ENCODE assay signal across 12 mouse cellular contexts in genomic region chr3:108567990-108568877, GRCm38 (mm10). TPM values are rescaled to one million over a fixed set of nuclear protein-coding genes. Genes with fewer than 3 reads are reported as not detected.
DNase-seq lines count a peak whose midpoint lies in the region; ATAC-seq and TF ChIP-seq lines count a peak whose summit lies in the region.
"Had no signal": no experiment of that assay in that cellular context is flagged by ENCODE, and none has a peak within 500 bp of the region (broad histone marks: within the 10 kb centered on the region; RNA-seq: fewer than 3 reads in every experiment).

No protein-coding gene starts in this region.

- 25% methylated on average over 15 of the region's 15 CpGs for WGBS in embryonic facial prominence, embryonic 12.5 days
- WGBS in hindbrain, postnatal 0 days: 12% methylated on average over 15 of the region's 15 CpGs
- WGBS in intestine, embryonic 16.5 days: 53% methylated on average over 15 of the region's 15 CpGs

- H3K4me2 ChIP-seq in embryonic facial prominence, embryonic 12.5 days (replicated peaks): no peak overlapping the region
- no peak overlapping the region for H3K4me2 ChIP-seq in hindbrain, postnatal 0 days (ENCODE audit: low read depth, low read length)
- H3K4me2 ChIP-seq in intestine, embryonic 16.5 days (ENCODE audit: low read depth, low read length): no peak overlapping the region

- H3K4me1 ChIP-seq in embryonic facial prominence, embryonic 12.5 days: peaks cover 11% of the 10 kb centered on the region
- 0 out of 2 replicates have a peak, but pooled peaks cover under 1% of the 10 kb centered on the region for H3K4me1 ChIP-seq in hindbrain, postnatal 0 days (ENCODE audit: insufficient read depth, low read length)
- H3K4me1 ChIP-seq in intestine, embryonic 16.5 days (ENCODE audit: control insufficient read depth, insufficient read depth, low read length): peaks cover 4% of the 10 kb centered on the region; the same call in 1 of the 2 replicates

- intact Hi-C loops in left cerebral cortex, postnatal 10 days (cut with DNase I): no loop called here

- H3K9me3 ChIP-seq in embryonic facial prominence, embryonic 12.5 days: no peaks in the 10 kb centered on the region
- H3K9me3 ChIP-seq in hindbrain, postnatal 0 days (ENCODE audit: low read length): no peaks in the 10 kb centered on the region
- H3K9me3 ChIP-seq in intestine, embryonic 16.5 days (ENCODE audit: control insufficient read depth, low read length): no peaks in the 10 kb centered on the region

- no peak for ATAC-seq in embryonic facial prominence, embryonic 12.5 days (ENCODE audit: insufficient number of reproducible peaks, insufficient read depth, low FRiP score, low TSS enrichment)
- peak; percentile 67 for ATAC-seq in hindbrain, postnatal 0 days
- no peak for ATAC-seq in intestine, embryonic 16.5 days

- H3K36me3 ChIP-seq in embryonic facial prominence, embryonic 12.5 days: no peaks in the 10 kb centered on the region
- no peaks in the 10 kb centered on the region for H3K36me3 ChIP-seq in hindbrain, postnatal 0 days (ENCODE audit: insufficient read depth, low read length)
- H3K36me3 ChIP-seq in intestine, embryonic 16.5 days (ENCODE audit: control insufficient read depth, insufficient read depth, low read length): no peaks in the 10 kb centered on the region

- DNase-seq in left cerebral cortex, postnatal 10 days (ENCODE audit: extremely low spot score in 1 of 2, low spot score in 2 of 2): peak; percentile 29 to 43
- no peak for DNase-seq in left cerebral cortex, adult 11 months (ENCODE audit: low spot score)
- peak; percentile 74 for DNase-seq in hindbrain, postnatal 0 days (ENCODE audit: low spot score)
- peak; percentile 33 for DNase-seq in neural tube, embryonic 10.5 days (ENCODE audit: extremely low spot score, low spot score)
- DNase-seq in gastrocnemius, adult 18-20 months (ENCODE audit: low spot score): no peak
- no peak for DNase-seq in natural killer cell, adult 2 months (ENCODE audit: low spot score in 2 of 2)
- DNase-seq: kidney, postnatal 14 days; lung, postnatal 14 days had no signal

- no peak overlapping the region for H3K9ac ChIP-seq in embryonic facial prominence, embryonic 12.5 days
- no peak overlapping the region for H3K9ac ChIP-seq in hindbrain, postnatal 0 days (replicated peaks; ENCODE audit: low read length)
- no peak overlapping the region for H3K9ac ChIP-seq in intestine, embryonic 16.5 days (ENCODE audit: low read depth, low read length)

- H3K27ac ChIP-seq in embryonic facial prominence, embryonic 12.5 days: peak overlapping the region; percentile 43
- H3K27ac ChIP-seq in hindbrain, postnatal 0 days: peak overlapping the region; percentile 64
- no peak overlapping the region for H3K27ac ChIP-seq in intestine, embryonic 16.5 days (ENCODE audit: low read length)

- TF ChIP-seq CTCF in hindbrain, postnatal 0 days (IDR thresholded peaks at IDR 0.05; ENCODE audit: low read depth): no peak

- no peaks in the 10 kb centered on the region for H3K27me3 ChIP-seq in embryonic facial prominence, embryonic 12.5 days
- no peaks in the 10 kb centered on the region for H3K27me3 ChIP-seq in hindbrain, postnatal 0 days (ENCODE audit: insufficient read depth, low read length)
- H3K27me3 ChIP-seq in intestine, embryonic 16.5 days (replicated peaks; ENCODE audit: control insufficient read depth, insufficient read depth, low read length): no peaks in the 10 kb centered on the region

- H3K4me3 ChIP-seq in embryonic facial prominence, embryonic 12.5 days: no peak overlapping the region
- no peak overlapping the region for H3K4me3 ChIP-seq in hindbrain, postnatal 0 days (ENCODE audit: low read length)
- no peak overlapping the region for H3K4me3 ChIP-seq in intestine, embryonic 16.5 days (ENCODE audit: low read length)

RNA-seq across cellular contexts. Expression of gene Taf13, which starts 3.3 kb away (rescaled TPM):
- total RNA-seq in left cerebral cortex, postnatal 10 days (2021): 10 to 100 TPM; 25.2 to 26.6 TPM
- 51.7 and 52.3 TPM in 2 replicates for polyA plus RNA-seq in embryonic facial prominence, embryonic 12.5 days (2016; fragmentation: Nextera tagmentation; extraction: Ambion mirVana)
- 7.7 and 12.4 TPM in 2 replicates for total RNA-seq in hindbrain, postnatal 0 days (2014; rRNA removed)
- 38.9 and 46.7 TPM in 2 replicates for polyA plus RNA-seq in hindbrain, postnatal 0 days (2015; fragmentation: Nextera tagmentation; extraction: Ambion mirVana)
- polyA plus RNA-seq in intestine, embryonic 16.5 days (2015; fragmentation: Nextera tagmentation; extraction: Ambion mirVana): 34.2 and 36.2 TPM in 2 replicates
- 10 to 100 TPM; 22.4 to 22.6 TPM for total RNA-seq in gastrocnemius, adult 18-20 months (2021)

RNA-seq across cellular contexts. Expression of gene Tmem167b, which starts 6.0 kb away (rescaled TPM):
- total RNA-seq in left cerebral cortex, postnatal 10 days (2021): 10 to 100 TPM; 40.3 to 41.0 TPM
- polyA plus RNA-seq in embryonic facial prominence, embryonic 12.5 days (2016; fragmentation: Nextera tagmentation; extraction: Ambion mirVana): 44.0 and 45.1 TPM in 2 replicates
- 31.9 and 38.9 TPM in 2 replicates for total RNA-seq in hindbrain, postnatal 0 days (2014; rRNA removed)
- 38.9 and 41.4 TPM in 2 replicates for polyA plus RNA-seq in hindbrain, postnatal 0 days (2015; fragmentation: Nextera tagmentation; extraction: Ambion mirVana)
- polyA plus RNA-seq in intestine, embryonic 16.5 days (2015; fragmentation: Nextera tagmentation; extraction: Ambion mirVana): 34.4 and 34.9 TPM in 2 replicates
- total RNA-seq in gastrocnemius, adult 18-20 months (2021): 10 to 100 TPM; 12.7 to 14.1 TPM

RNA-seq across cellular contexts. Expression of gene Wdr47, which starts 22.8 kb away (rescaled TPM):
- 100 to 1,000 TPM; 150 to 164 TPM for total RNA-seq in left cerebral cortex, postnatal 10 days (2021)
- 17.5 and 17.6 TPM in 2 replicates for polyA plus RNA-seq in embryonic facial prominence, embryonic 12.5 days (2016; fragmentation: Nextera tagmentation; extraction: Ambion mirVana)
- 64.7 and 65.9 TPM in 2 replicates for total RNA-seq in hindbrain, postnatal 0 days (2014; rRNA removed)
- 65.9 and 70.5 TPM in 2 replicates for polyA plus RNA-seq in hindbrain, postnatal 0 days (2015; fragmentation: Nextera tagmentation; extraction: Ambion mirVana)
- polyA plus RNA-seq in intestine, embryonic 16.5 days (2015; fragmentation: Nextera tagmentation; extraction: Ambion mirVana): 6.4 and 7.1 TPM in 2 replicates
- total RNA-seq in gastrocnemius, adult 18-20 months (2021): 1 to 10 TPM; 6.0 to 6.4 TPM

RNA-seq across cellular contexts. Expression of gene 5330417C22Rik, which starts 31.9 kb away (rescaled TPM):
- 10 to 100 TPM; 19.9 to 22.2 TPM for total RNA-seq in left cerebral cortex, postnatal 10 days (2021)
- polyA plus RNA-seq in embryonic facial prominence, embryonic 12.5 days (2016; fragmentation: Nextera tagmentation; extraction: Ambion mirVana): 0.67 and 1.3 TPM in 2 replicates
- total RNA-seq in hindbrain, postnatal 0 days (2014; rRNA removed): 10.2 and 10.7 TPM in 2 replicates
- 13.5 and 17.3 TPM in 2 replicates for polyA plus RNA-seq in hindbrain, postnatal 0 days (2015; fragmentation: Nextera tagmentation; extraction: Ambion mirVana)
- polyA plus RNA-seq in intestine, embryonic 16.5 days (2015; fragmentation: Nextera tagmentation; extraction: Ambion mirVana): 15.5 and 18.0 TPM in 2 replicates
- not detected for total RNA-seq in gastrocnemius, adult 18-20 months (2021)

RNA-seq across cellular contexts. Expression of gene 1700013F07Rik, which starts 34.3 kb away (rescaled TPM):
- total RNA-seq in left cerebral cortex, postnatal 10 days (2021): 1 to 10 TPM; 2.3 to 2.9 TPM
- polyA plus RNA-seq in embryonic facial prominence, embryonic 12.5 days (2016; fragmentation: Nextera tagmentation; extraction: Ambion mirVana): 0.26 and 0.37 TPM in 2 replicates
- 1.3 and 6.7 TPM in 2 replicates for total RNA-seq in hindbrain, postnatal 0 days (2014; rRNA removed)
- polyA plus RNA-seq in hindbrain, postnatal 0 days (2015; fragmentation: Nextera tagmentation; extraction: Ambion mirVana): 3.1 and 3.2 TPM in 2 replicates
- polyA plus RNA-seq in intestine, embryonic 16.5 days (2015; fragmentation: Nextera tagmentation; extraction: Ambion mirVana): not detected in 2 replicates
- not detected for total RNA-seq in gastrocnemius, adult 18-20 months (2021)
- total RNA-seq: ES-E14; gastrocnemius, postnatal 4 days had no signal

Comparison
In these comparisons a context has a peak if more than half of its experiments do, and no peak if none do; other contexts are left out.
1. DNase-seq: peak in left cerebral cortex, postnatal 10 days (2 of 2), hindbrain, postnatal 0 days (single experiment) and neural tube, embryonic 10.5 days (single experiment); none in left cerebral cortex, adult 11 months (single experiment), gastrocnemius, adult 18-20 months (single experiment) and natural killer cell, adult 2 months (0 of 2).